Mouse (Mus musculus) kidney, postnatal 14 days (tissue): ENCODE measurements around the gene Arhgef2.

Experiments
- DNase-seq: peaks from one replicate; pipeline ENCODE4 v3.0.0; 2022; ENCODE audit warnings: mixed read lengths

Arhgef2 gene

DNA sequence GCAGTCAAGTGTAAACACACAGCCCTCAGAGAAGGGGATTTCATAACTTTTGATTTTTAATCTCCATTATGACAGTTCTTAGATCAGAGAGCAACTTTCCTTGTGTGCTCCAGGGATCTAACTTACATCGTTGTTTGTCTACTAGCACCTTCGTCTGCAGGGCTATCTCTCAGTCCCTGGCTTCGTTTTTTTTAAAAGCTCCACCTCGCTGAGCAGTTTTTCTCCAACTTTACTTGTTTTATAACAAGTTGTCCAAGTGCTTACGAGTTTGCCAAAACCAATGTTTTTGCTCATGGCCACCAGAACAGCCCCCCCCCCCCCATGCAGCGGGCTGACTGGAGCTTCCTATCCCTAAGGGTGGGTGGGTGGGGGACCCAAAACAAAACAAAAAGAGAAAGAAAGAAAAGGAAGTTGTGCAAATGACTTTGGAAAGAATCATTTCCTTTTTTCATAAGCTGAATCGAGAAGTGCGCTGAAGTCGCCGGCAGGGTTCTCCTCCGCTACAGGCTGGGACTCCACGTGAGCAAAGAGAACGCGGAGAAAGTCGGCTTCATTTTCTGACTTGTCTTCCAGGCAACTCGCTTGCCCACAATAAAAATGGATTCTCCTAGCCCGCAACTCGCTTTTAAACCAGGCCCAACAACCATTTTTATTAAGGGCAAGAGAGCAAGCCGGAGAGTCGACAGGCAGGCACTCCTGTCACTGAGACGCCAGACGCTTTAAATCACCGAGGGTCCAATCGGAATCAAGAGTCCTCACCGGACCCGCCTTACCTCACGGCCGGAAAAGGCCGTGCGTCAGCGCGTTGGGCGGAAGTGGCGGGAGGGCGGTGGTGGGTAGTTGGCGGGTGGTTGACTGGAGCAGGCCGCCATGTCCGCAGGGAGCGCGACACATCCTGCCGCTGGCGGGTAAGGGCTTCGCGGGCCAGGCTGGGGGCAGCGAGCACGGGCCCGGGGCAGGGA lies 79.5 kb downstream of the Arhgef2 start, which contains the start of gene Khdc4:
Gene Khdc4 (plus strand): TSS at position 824 of the 962 bp plus-strand sequence.
- DNase-seq, result peak; percentile 98

DNA sequence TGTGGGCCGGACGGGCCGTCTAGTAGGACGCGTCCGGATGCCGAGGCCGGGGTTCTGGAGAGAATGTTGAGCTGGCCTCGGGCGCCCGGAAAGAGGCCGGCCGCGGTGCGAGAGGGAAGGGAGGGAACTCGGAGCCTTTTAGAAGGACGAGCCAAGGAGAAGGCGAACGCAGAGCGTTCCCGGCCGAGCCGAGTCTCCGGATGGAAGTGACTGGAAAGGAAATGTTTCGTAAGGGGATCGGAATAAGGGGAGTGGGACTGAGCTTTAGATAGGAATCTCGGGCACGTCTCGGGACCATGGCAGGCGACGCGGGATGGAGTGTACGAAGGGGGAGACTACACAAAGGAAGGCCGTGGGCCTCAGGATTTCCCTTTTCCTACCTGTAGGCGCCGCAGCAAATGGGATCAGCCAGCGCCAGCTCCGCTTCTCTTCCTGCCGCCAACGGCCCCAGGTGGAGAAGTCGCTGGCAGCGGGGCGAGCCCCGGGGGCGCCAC lies 80.2 kb downstream of the Arhgef2 start:
- DNase-seq, result peak; percentile 71

DNA sequence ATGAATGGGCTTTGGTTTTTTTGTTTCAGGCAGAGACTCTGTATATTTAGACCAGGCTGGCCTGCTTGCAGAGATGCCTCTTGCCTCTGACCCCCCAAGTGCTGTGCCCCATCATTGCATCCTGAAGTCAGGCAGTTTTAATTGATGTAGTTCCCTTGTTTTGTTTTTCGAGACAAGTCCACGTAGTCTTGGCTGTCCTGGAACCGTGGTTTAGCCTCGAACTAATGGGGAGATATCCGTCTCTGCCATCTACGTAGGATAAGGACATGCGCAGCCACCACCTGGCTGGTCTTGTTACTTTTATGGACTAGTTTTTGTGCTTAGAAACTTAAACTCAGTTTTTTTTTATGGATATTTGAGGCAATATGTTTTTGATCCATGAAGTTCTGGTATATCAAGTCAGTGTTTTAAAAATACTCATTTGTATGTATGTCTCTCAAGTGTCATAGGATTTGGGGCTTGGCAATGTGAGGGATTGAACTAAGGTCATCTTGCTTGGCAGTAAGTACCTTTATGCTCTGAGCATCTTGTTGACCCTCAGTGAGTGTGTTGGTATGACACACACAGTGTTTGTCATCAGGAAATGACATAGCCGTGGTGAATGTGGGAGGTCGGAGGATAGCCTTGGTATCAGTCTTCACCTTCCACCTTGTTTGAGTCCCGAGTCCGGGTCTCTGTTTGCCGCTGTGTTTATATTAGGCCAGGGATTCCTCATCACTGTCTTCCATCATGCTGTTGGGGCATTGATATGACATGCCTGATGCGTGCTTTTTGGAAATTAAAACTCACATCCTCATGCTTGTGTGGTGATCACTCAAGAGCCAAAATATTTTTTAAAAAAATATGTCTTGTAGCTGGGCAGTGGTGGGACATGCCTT lies 81.2 kb downstream of the Arhgef2 start:
- DNase-seq, result no peak

DNA sequence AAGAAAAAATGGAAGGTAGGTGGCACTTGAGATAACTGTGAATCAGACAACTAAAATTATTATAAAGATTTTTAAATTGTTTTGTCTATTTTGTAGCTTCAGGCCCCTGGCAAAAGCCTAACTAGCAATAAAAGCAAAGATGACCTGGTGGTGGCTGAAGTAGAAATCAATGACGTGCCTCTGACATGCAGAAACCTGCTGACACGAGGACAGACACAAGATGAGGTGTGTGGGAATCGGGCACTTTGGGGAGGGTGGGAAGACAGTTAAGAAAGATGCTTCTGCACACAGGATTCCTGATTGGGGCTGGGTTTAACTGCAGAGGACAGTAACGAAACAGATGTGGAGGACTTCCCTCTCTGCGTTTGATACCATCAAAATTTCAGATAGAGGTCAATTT lies 83.3 kb downstream of the Arhgef2 start:
- DNase-seq, result no peak

DNA sequence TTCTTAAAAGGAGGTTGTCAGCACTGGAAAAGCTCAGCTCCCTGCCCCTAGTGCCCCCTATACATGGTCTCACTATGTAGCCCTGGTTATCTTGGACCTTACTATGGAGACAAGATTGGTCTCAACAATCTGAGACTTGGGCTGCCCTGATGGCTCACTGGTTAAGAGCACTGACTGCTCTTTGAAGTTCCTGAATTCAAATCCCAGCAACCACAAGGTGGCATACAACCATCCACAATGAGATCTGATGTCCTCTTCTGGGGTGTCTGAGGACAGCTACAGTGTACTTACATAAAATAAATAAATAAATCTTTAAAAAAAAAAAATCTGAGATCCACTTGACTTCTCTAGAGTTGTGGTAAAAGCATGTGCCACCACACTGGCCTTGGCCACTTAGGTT lies 89.8 kb downstream of the Arhgef2 start:
- no peak for DNase-seq
